Mouse (Mus musculus): ENCODE data around the gene Cd2bp2. TPM values are rescaled to one million over a fixed set of nuclear protein-coding genes. Genes with fewer than 3 reads are reported as not detected.

The Cd2bp2 gene
- polyA plus RNA-seq, 1 experiment from 2014 or later, result 42.1 TPM

- Histone ChIP-seq H3K4me2 (peak within 1 kb of the TSS; percentile 98), H3K36me3 (peaks cover 20% of the 10 kb centered on the region), H3K27ac (replicated peaks) (peak within 1 kb of the TSS; percentile 94), H3K4me3 (peak within 1 kb of the TSS; percentile 97), H3K9me3 (no peaks in the 10 kb centered on the region), H3K9ac (peak within 1 kb of the TSS; percentile 97), H3K4me1 (peaks cover 49% of the 10 kb centered on the region), H3K27me3 (replicated peaks) (no peaks in the 10 kb centered on the region)
- WGBS, result 0% methylated on average over 30 of the region's 44 CpGs
- no peak; the same call in 1 of the 2 replicates for ATAC-seq (ENCODE audit: extremely low read depth, insufficient number of reproducible peaks, low FRiP score, low TSS enrichment)
These were observed 12.4 kb upstream of the Cd2bp2 start, which contains the start of gene Tbc1d10b for GRCm38 (mm10) chr7:127208295-127208552. TSS of gene Tbc1d10b (minus strand) at chr7:127208468.

- peaks cover 26% of the 10 kb centered on the region for H3K36me3 ChIP-seq
- H3K27ac ChIP-seq (replicated peaks), result peak overlapping the region; percentile 94
- no peaks in the 10 kb centered on the region for H3K9me3 ChIP-seq
- ATAC-seq (ENCODE audit: extremely low read depth, insufficient number of reproducible peaks, low FRiP score, low TSS enrichment), result no peak
- H3K4me2 ChIP-seq, result peak overlapping the region; percentile 98
- no peaks in the 10 kb centered on the region for H3K27me3 ChIP-seq (replicated peaks)
- peaks cover 49% of the 10 kb centered on the region for H3K4me1 ChIP-seq
- peak overlapping the region; percentile 97 for H3K9ac ChIP-seq
- WGBS, result under 1% methylated on average over 52 of the region's 53 CpGs
- peak overlapping the region; percentile 97 for H3K4me3 ChIP-seq
These were observed 11.8 kb upstream of the Cd2bp2 start for GRCm38 (mm10) chr7:127207374-127208294.

DNA sequence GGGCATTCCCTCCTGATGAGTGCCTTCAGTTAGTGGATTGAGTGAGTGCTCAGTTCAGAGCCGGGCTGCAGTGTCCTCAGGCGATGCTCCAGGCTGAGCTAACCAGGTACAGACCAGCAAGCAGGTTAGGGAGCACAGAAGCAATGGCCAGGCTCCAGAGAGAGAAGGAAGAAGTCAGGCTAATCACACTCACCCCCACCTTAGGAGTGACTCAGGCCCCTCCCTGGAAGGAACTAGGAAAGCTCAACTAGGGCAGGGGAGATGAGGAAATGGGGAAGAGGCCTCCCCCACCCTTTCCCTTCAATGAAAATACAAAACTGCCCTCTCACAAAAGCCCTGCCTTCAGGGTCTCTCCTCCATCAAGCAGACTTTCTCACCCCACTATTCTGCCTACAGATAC, 10.8 kb upstream of the Cd2bp2 start:
- peak overlapping the region; percentile 97 for H3K4me3 ChIP-seq
- H3K27me3 ChIP-seq (replicated peaks), result no peaks in the 10 kb centered on the region
- H3K9me3 ChIP-seq, result no peaks in the 10 kb centered on the region
- peak overlapping the region; percentile 98 for H3K4me2 ChIP-seq
- H3K4me1 ChIP-seq, result peaks cover 46% of the 10 kb centered on the region
- H3K36me3 ChIP-seq, result peaks cover 35% of the 10 kb centered on the region
- ATAC-seq (ENCODE audit: extremely low read depth, insufficient number of reproducible peaks, low FRiP score, low TSS enrichment), result no peak
- H3K27ac ChIP-seq (replicated peaks), result peak overlapping the region; percentile 94
- H3K9ac ChIP-seq, result peak overlapping the region; percentile 97
- WGBS, result 53% methylated on average over 2 of the region's 2 CpGs

DNA sequence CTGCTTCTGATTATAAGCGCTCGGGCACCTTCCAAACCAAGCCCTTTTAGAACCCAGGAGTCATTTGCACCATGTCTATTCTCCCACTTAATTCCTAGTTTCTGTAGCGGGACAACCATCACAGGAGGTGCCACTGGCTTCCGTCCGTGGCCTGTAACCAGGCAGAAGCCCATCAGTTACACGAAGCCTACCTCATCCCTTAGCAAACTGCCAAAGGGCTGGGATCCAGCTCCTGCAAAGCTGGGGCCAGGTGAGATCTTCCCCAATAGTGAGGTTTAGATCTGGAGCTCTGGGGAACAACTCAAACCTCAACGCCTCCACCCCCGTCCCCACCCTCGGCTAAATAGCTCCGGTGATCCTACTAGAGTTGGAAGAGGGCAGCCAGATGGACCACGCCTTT, 634 bp upstream of the Cd2bp2 start:
- H3K27me3 ChIP-seq (replicated peaks), result no peaks in the 10 kb centered on the region
- no peaks in the 10 kb centered on the region for H3K9me3 ChIP-seq
- H3K4me3 ChIP-seq, result peak overlapping the region; percentile 83
- H3K27ac ChIP-seq (replicated peaks), result peak overlapping the region; percentile 87
- peaks cover 19% of the 10 kb centered on the region for H3K4me1 ChIP-seq
- peak overlapping the region; percentile 84 for H3K9ac ChIP-seq
- peak overlapping the region; percentile 83 for H3K4me2 ChIP-seq
- H3K36me3 ChIP-seq, result peaks cover 82% of the 10 kb centered on the region
- ATAC-seq (ENCODE audit: extremely low read depth, insufficient number of reproducible peaks, low FRiP score, low TSS enrichment), result no peak
- WGBS, result 56% methylated on average over 11 of the region's 11 CpGs

DNA sequence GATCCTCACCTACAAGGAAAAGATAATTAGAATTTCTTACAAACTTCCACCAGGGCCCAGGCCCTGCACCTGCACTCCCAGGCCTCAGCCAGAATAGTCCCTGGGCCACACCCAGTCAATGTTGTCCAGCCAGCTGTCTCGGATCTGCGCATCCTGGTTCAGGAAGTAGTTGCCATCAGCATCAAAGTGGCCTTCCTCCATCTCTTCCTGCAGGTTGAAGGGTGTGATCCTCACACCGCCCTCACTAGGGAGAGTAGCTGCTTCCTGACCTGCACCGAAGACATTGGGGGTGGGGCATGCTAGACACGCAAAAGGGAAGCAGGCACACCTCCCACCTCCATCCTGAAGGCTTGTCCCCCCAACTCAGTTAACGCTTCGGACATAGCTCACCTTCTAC, 1.2 kb downstream of the Cd2bp2 start:
- H3K27me3 ChIP-seq (replicated peaks), result no peaks in the 10 kb centered on the region
- H3K27ac ChIP-seq (replicated peaks), result peak overlapping the region; percentile 94
- H3K4me3 ChIP-seq, result peak overlapping the region; percentile 83
- H3K36me3 ChIP-seq, result peaks cover 69% of the 10 kb centered on the region
- no peaks in the 10 kb centered on the region for H3K9me3 ChIP-seq
- peak overlapping the region; percentile 83 for H3K4me2 ChIP-seq
- 75% methylated on average over 7 of the region's 7 CpGs for WGBS
- peak overlapping the region; percentile 89 for H3K9ac ChIP-seq
- peaks cover 19% of the 10 kb centered on the region for H3K4me1 ChIP-seq
- ATAC-seq (ENCODE audit: extremely low read depth, insufficient number of reproducible peaks, low FRiP score, low TSS enrichment), result no peak

- peak overlapping the region; percentile 89; the same call in 1 of the 2 replicates for H3K9ac ChIP-seq
- no peak overlapping the region for H3K27ac ChIP-seq (replicated peaks)
- peak overlapping the region; percentile 83 for H3K4me3 ChIP-seq
- H3K36me3 ChIP-seq, result peaks cover 64% of the 10 kb centered on the region
- H3K27me3 ChIP-seq (replicated peaks), result no peaks in the 10 kb centered on the region
- no peaks in the 10 kb centered on the region for H3K9me3 ChIP-seq
- ATAC-seq (ENCODE audit: extremely low read depth, insufficient number of reproducible peaks, low FRiP score, low TSS enrichment), result no peak
- peak overlapping the region; percentile 83 for H3K4me2 ChIP-seq
- WGBS, result 93% methylated on average over 17 of the region's 17 CpGs
- peaks cover 19% of the 10 kb centered on the region for H3K4me1 ChIP-seq
These were observed 1.7 kb downstream of the Cd2bp2 start for GRCm38 (mm10) chr7:127194011-127194632.

DNA sequence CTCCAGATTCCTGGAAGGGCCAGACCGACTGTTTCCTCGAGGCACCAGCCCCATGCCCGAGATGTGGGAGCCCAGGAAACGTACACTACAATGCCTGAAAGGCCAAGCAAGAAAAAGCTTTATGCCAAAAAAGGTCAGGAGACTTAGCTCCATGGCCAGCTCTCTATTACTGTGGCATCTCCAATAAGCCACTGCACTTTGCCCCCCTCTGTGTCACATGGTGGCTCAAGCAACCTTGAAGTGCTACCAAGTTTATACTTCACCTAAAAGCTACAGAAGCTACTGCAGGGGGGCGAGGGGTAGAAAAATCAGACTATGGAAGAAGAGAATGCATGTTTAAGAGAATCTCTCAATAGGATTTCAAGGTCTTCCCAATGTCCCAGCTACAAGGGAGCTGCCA, 2.9 kb downstream of the Cd2bp2 start:
- peaks cover 19% of the 10 kb centered on the region for H3K4me1 ChIP-seq
- no peak overlapping the region for H3K4me2 ChIP-seq
- H3K27ac ChIP-seq (replicated peaks), result no peak overlapping the region
- H3K4me3 ChIP-seq, result no peak overlapping the region
- 91% methylated on average over 5 of the region's 5 CpGs for WGBS
- H3K9me3 ChIP-seq, result no peaks in the 10 kb centered on the region
- H3K9ac ChIP-seq, result no peak overlapping the region
- H3K27me3 ChIP-seq (replicated peaks), result no peaks in the 10 kb centered on the region
- ATAC-seq (ENCODE audit: extremely low read depth, insufficient number of reproducible peaks, low FRiP score, low TSS enrichment), result no peak
- peaks cover 53% of the 10 kb centered on the region for H3K36me3 ChIP-seq

DNA sequence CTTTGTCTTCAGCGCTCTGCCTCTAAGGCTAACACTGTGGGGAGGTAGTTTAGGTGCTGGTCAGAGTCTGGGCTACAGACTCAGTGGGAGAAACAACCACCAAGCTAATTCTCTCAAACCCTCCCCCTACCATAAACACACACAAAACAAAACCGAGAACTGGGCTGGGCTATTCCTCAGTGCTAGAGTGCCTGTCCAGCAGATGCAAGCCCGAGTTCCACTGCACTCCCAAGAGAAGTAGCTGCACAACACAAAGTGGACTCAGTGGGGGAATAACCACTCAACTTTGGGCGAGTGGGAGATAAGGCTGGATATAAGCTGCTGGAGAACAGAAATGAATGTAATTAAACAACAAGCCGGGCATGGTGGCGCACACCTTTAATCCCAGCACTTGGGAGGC, 5.2 kb downstream of the Cd2bp2 start:
- no peaks in the 10 kb centered on the region for H3K27me3 ChIP-seq (replicated peaks)
- no peak overlapping the region for H3K4me3 ChIP-seq
- H3K4me1 ChIP-seq, result peaks cover 12% of the 10 kb centered on the region
- no peak overlapping the region for H3K9ac ChIP-seq
- H3K27ac ChIP-seq (replicated peaks), result no peak overlapping the region
- ATAC-seq (ENCODE audit: extremely low read depth, insufficient number of reproducible peaks, low FRiP score, low TSS enrichment), result no peak
- no peaks in the 10 kb centered on the region for H3K9me3 ChIP-seq
- H3K4me2 ChIP-seq, result no peak overlapping the region
- peaks cover 38% of the 10 kb centered on the region for H3K36me3 ChIP-seq
- WGBS, result 79% methylated on average over 6 of the region's 6 CpGs

DNA sequence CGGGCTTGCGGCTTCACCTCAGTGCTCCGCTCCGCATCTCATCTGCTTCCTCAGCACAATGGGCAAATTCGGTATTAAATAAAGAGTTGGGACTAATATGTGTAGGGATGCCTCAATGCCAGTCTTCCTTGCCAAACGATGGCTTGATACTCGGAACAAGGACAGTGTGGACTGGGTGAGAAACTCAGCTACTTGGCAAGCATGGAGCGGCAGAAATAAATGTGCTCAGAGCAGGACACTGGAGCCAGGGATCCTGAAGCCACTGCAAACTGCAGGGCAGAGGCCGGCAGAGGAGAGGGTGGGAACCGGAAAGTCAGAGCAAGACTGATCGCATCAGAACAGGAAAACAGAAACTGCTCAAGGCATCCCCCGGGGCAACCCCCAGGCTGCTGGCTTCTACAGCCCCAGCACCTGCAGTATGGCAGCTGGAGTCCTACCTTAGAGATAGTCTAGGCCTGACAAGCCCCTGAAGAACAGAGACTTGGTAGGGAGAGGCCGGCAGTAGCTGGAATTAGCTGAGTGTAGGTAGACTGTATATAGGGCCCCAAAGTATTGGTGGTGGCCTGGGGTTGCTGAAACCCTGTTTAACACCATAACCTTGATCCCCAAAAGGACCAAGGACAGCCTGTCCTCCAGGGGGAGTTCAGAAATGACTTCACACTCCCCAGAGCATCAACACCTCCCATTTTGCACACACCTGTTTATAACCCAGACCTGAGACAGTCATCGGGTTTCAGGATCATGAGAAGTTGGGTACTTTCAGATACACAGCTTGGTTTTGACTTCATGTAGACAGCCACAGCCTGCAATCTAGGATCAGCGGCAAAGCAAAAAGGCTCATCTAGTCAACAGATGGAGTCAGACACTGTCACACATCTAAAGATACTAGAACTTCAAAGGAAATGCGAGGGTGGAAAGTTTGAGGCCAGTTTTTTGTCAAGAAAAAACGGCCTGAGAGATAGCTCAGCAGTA, 7.3 kb downstream of the Cd2bp2 start:
- no peak for ATAC-seq (ENCODE audit: extremely low read depth, insufficient number of reproducible peaks, low FRiP score, low TSS enrichment)
- no peaks in the 10 kb centered on the region for H3K27me3 ChIP-seq (replicated peaks)
- H3K36me3 ChIP-seq, result peaks cover 27% of the 10 kb centered on the region
- H3K27ac ChIP-seq (replicated peaks), result no peak overlapping the region
- no peaks in the 10 kb centered on the region for H3K9me3 ChIP-seq
- H3K4me1 ChIP-seq, result no peaks in the 10 kb centered on the region
- no peak overlapping the region for H3K9ac ChIP-seq
- WGBS, result 72% methylated on average over 17 of the region's 17 CpGs
- H3K4me2 ChIP-seq, result no peak overlapping the region
- no peak overlapping the region for H3K4me3 ChIP-seq

GRCm38 (mm10) chr7:127187351-127187750, 8.5 kb downstream of the Cd2bp2 start:
- peaks cover 14% of the 10 kb centered on the region for H3K36me3 ChIP-seq
- H3K4me1 ChIP-seq, result no peaks in the 10 kb centered on the region
- no peak overlapping the region for H3K27ac ChIP-seq (replicated peaks)
- no peak overlapping the region for H3K9ac ChIP-seq
- ATAC-seq (ENCODE audit: extremely low read depth, insufficient number of reproducible peaks, low FRiP score, low TSS enrichment), result no peak
- 64% methylated on average over 10 of the region's 10 CpGs for WGBS
- no peaks in the 10 kb centered on the region for H3K27me3 ChIP-seq (replicated peaks)
- no peaks in the 10 kb centered on the region for H3K9me3 ChIP-seq
- no peak overlapping the region for H3K4me2 ChIP-seq
- H3K4me3 ChIP-seq, result no peak overlapping the region

DNA sequence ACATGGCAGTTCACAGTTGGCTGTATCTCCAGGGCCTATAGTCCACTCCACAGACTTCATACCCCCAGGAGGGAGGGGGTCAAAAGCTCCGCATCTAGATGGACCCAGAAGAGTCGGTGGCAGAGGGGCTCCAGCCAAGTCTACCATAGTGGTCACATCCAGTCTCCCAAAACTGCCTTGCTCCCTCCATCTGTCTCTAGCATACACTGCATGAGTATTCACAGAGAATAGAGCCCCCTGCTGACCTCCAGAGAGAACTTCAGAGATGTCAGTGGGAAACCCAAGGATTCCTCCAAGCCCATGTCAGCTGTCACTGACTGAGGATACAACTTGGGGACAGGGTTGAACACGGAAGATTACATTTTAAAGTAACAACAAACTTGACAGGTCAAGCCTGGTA, 10.2 kb downstream of the Cd2bp2 start:
- Histone ChIP-seq H3K36me3 (no peaks in the 10 kb centered on the region), H3K9me3 (no peaks in the 10 kb centered on the region), H3K27ac (replicated peaks) (no peak overlapping the region), H3K9ac (no peak overlapping the region), H3K4me1 (no peaks in the 10 kb centered on the region), H3K27me3 (replicated peaks) (no peaks in the 10 kb centered on the region), H3K4me2 (no peak overlapping the region), H3K4me3 (no peak overlapping the region)
- 55% methylated on average over 3 of the region's 3 CpGs for WGBS
- no peak for ATAC-seq (ENCODE audit: extremely low read depth, insufficient number of reproducible peaks, low FRiP score, low TSS enrichment)

Measured in heart, embryonic 13.5 days (tissue).